Mouse (Mus musculus) cerebellum, adult (tissue): ENCODE data around the gene Tas2r135.

Experiments
- ATAC-seq: cut with Nextera tagmentation; 2 replicates; pipeline ENCODE4 v1.9.2; 2017; ENCODE audit warnings: mild to moderate bottlenecking, moderate library complexity, mixed read lengths; ENCODE audit not compliant: insufficient number of reproducible peaks, low FRiP score, low TSS enrichment

The Tas2r135 gene

GRCm38 (mm10) chr6:42424472-42424871 is 19.2 kb downstream of the Tas2r135 start:
- no peak for ATAC-seq

GRCm38 (mm10) chr6:42426337-42426736 is 21.1 kb downstream of the Tas2r135 start:
- ATAC-seq: no peak

- no peak for ATAC-seq
Measured at GRCm38 (mm10) chr6:42433554-42433953, 28.3 kb downstream of the Tas2r135 start.

- ATAC-seq: no peak
Measured at GRCm38 (mm10) chr6:42434446-42434845, 29.2 kb downstream of the Tas2r135 start, which contains the start of gene Tas2r126. Tas2r126 (plus strand) TSS chr6:42434535.

- ATAC-seq: no peak
Measured at GRCm38 (mm10) chr6:42435490-42435889, 30.3 kb downstream of the Tas2r135 start.

- no peak for ATAC-seq
Measured at GRCm38 (mm10) chr6:42441395-42441794, 36.2 kb downstream of the Tas2r135 start.

GRCm38 (mm10) chr6:42444491-42444890 is 39.3 kb downstream of the Tas2r135 start:
- ATAC-seq: no peak

- no peak for ATAC-seq
Measured at GRCm38 (mm10) chr6:42447381-42447780, 42.1 kb downstream of the Tas2r135 start.
